Mouse (Mus musculus) spleen, adult 2 months (tissue): ENCODE results near the gene Espn. TPM values are rescaled to one million over a fixed set of nuclear protein-coding genes. Genes with fewer than 3 reads are reported as not detected.

ENCODE experiments used
- DNase-seq, 2 experiments: peaks; one replicate each; pipeline versions ENCODE4 v3.0.0 to v3.0.0-alpha.2; 2012 to 2021; ENCODE audit warnings: low spot score in 2 of 2, low read depth in 1 of 2
- H3K27ac ChIP-seq: fragments of 200-500 bp; 2 replicates; pipeline ENCODE4 v1.5.1; 2012; ENCODE audit warnings: low read length, inconsistent platforms; ENCODE audit not compliant: insufficient read depth
- H3K27me3 ChIP-seq: fragments of 200-500 bp; 2 replicates; pipeline ENCODE4 v1.6.1; 2012; ENCODE audit warnings: mild to moderate bottlenecking, moderate library complexity, low read length, inconsistent platforms; ENCODE audit not compliant: control insufficient read depth, insufficient read depth
- H3K36me3 ChIP-seq: fragments of 200-500 bp; 2 replicates; pipeline ENCODE4 v1.6.1; 2012; ENCODE audit warnings: mild to moderate bottlenecking, low read length, inconsistent platforms; ENCODE audit not compliant: control insufficient read depth, insufficient read depth
- H3K4me1 ChIP-seq: fragments of 200-500 bp; 2 replicates; pipeline ENCODE4 v1.6.1; 2011; ENCODE audit warnings: inconsistent platforms; ENCODE audit not compliant: control insufficient read depth, insufficient read depth, insufficient read length
- H3K4me3 ChIP-seq: fragments of 200-500 bp; 2 replicates; pipeline ENCODE4 v1.5.1; 2011; ENCODE audit warnings: mild to moderate bottlenecking, inconsistent platforms; ENCODE audit not compliant: insufficient read depth, insufficient read length; ENCODE audit errors: extremely low read depth
- CTCF ChIP-seq: fragments of 200-500 bp; IDR thresholded peaks from 2 replicates; pipeline ENCODE4 v1.5.1; 2011; ENCODE audit warnings: mild to moderate bottlenecking, inconsistent platforms; ENCODE audit not compliant: insufficient read depth, insufficient read length, insufficient replicate concordance; ENCODE audit errors: extremely low read depth
- POLR2A ChIP-seq: fragments of 200-500 bp; IDR thresholded peaks from 2 replicates; pipeline ENCODE4 v1.6.1; 2011; ENCODE audit warnings: low read depth, low read length, inconsistent platforms
- WGBS: fragments of 180-500 bp; shearing (Covaris S2); methylation state at CpG from one replicate; pipeline ENCODE4 v1.1.7; 2018; 5-methylcytosine and 5-hydroxymethylcytosine counted together
- polyA plus RNA-seq: library from polyadenylated mRNA; depleted of rRNA; stranded (reverse); fragments of >200 nt; gene quantifications from 2 replicates; pipeline ENCODE4 v1.2.3, GENCODE M21; 2012; rRNA removed

Gene Espn
- polyA plus RNA-seq, 1 experiment: 2.1 TPM

DNA sequence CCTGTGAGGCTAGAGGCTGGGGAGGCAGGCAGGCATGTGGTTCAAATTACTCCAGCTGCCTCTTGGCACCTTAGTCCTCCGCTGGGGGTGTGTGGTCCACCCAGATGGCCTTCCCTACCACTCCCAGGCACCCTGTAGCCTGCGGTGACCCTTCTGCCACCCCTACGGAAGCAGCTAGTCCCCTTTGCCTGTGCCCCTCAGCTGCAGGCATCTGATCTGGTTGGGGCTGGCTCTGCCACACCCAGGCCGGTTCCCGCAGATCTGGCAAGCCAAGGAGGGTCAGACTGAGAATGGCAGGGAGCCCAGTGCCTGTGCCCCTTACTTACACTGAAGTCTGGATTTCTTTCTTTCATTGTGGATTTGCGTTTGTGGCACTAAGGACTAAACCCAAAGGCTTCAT lies 78.5 kb downstream of the Espn start:
- no peak for TF ChIP-seq CTCF
- TF ChIP-seq POLR2A: no peak
- WGBS: 82% methylated on average over 6 of the region's 6 CpGs
- H3K27ac ChIP-seq: no peak overlapping the region
- no peaks in the 10 kb centered on the region for H3K4me1 ChIP-seq
- no peak overlapping the region for H3K4me3 ChIP-seq
- no peak for DNase-seq
- 0 out of 2 replicates have a peak, but pooled peaks cover 1% of the 10 kb centered on the region for H3K27me3 ChIP-seq
- no peaks in the 10 kb centered on the region for H3K36me3 ChIP-seq

DNA sequence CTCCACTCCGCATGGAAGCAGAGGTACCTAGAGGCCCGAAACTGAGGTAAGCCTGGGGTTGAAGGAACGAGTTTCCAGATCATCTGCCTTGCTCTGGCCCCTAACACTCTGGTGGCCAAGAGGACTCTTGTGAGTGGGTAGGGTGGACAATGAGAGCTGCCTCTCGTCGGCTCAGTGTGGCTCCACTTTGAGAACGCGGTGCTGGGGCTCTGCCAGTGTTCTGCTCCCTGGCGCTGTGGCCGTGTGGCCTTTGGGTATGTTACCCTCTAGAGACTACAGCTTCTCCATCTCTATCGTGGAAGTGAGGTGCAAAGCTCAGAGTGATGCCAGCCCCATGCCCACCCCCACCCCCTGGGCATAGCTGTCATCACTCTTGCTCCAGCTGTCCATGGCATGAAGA lies 79.5 kb downstream of the Espn start:
- DNase-seq: no peak
- H3K36me3 ChIP-seq: no peaks in the 10 kb centered on the region
- no peaks in the 10 kb centered on the region for H3K4me1 ChIP-seq
- 0 out of 2 replicates have a peak, but pooled peaks cover 1% of the 10 kb centered on the region for H3K27me3 ChIP-seq
- H3K27ac ChIP-seq: no peak overlapping the region
- no peak overlapping the region for H3K4me3 ChIP-seq
- 26% methylated on average over 10 of the region's 10 CpGs for WGBS
- no peak for TF ChIP-seq POLR2A
- no peak for TF ChIP-seq CTCF

DNA sequence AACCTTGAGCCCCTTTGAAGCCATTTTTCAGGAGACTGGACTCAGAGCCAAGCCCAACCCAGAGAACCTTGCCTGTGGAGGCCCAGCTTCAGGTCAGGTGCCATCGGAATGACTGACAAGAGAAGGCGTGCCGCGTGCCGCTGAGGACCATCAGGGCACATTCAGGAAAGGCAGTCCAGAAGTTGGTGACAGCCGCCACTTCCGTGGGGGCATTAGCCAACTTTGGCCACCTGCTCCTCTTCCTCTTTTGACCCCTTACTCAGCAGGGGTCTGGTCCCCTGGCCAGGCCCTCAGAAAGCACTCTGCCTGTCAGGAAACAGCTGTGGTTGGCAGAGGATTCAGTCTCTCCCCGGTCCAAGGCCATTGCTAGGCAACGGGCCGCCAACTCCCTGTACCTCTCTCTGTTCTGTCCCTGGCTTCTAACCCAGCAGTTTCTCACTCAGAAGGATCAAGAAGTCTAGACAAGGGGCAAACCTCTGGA lies 80.0 kb downstream of the Espn start, which contains the start of gene Plekhg5:
TSS of gene Plekhg5 (plus strand) at position 378 of the 481 bp plus-strand sequence.
- Histone ChIP-seq H3K4me1 (no peaks in the 10 kb centered on the region), H3K4me3 (no peak within 1 kb of the TSS), H3K27ac (no peak within 1 kb of the TSS), H3K36me3 (no peaks in the 10 kb centered on the region), H3K27me3 (0 out of 2 replicates have a peak, but pooled peaks cover 1% of the 10 kb centered on the region)
- TF ChIP-seq POLR2A (no peak), CTCF (no peak)
- 7% methylated on average over 10 of the region's 10 CpGs for WGBS
- DNase-seq: no peak

DNA sequence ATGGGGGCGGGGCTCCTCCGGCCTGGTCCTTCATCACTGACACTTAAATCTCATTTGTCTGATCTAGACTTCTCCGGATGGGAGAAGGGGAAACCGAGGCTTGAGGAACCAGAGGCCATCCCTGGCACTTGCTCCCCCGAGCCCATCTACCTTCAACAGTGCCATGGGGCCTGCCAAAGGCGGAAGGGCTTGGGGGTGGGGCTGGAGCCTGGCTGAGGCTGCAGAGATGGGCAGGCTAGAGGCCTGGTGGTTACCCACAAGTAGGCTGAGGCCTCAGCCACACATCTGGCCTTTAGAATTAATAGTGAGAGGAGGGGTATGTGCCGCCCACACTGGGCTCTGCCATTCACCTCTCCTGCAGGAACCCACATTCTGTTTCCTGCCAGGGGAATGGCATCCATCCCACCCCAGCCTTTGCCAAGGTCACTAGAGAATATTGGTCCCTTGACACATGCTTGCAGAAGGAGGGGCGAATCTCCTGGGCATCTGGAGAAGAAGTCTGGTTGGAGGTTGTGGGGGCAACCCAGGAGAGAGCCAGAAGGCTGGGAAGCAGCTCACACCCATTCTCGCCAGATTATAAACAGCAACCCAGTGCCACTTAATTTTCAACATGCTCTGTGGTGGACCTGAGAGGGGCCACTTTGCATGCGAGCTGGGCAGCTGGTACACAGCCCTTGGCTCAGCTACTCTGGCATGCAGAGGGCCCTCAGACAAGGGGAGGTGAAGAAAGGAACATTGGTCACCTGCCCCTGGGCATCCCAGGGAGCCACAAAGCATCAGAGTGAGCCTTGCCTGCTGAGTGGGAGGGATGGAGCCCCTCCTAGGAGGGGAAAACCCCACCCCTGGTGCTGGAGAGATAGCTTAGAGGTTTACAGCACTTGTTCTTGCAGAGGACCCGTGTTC lies 81.4 kb downstream of the Espn start:
- Histone ChIP-seq H3K36me3 (no peaks in the 10 kb centered on the region), H3K4me1 (no peaks in the 10 kb centered on the region), H3K4me3 (no peak overlapping the region), H3K27ac (no peak overlapping the region), H3K27me3 (0 out of 2 replicates have a peak, but pooled peaks cover 1% of the 10 kb centered on the region)
- no peak for TF ChIP-seq CTCF
- no peak for TF ChIP-seq POLR2A
- no peak for DNase-seq
- 49% methylated on average over 11 of the region's 11 CpGs for WGBS

Other genes with a start within 250 kb of the Espn start
- 31.6 and 40.9 TPM in 2 replicates for gene Dnajc11, start 218.7 kb downstream of the Espn start, polyA plus RNA-seq
- 46.2 and 53.0 TPM in 2 replicates for gene Thap3, start 163.4 kb downstream of the Espn start, polyA plus RNA-seq
- 3.8 and 4.2 TPM in 2 replicates for gene Phf13, start 156.1 kb downstream of the Espn start, polyA plus RNA-seq
- gene Klhl21, start 143.6 kb downstream of the Espn start, polyA plus RNA-seq: 20.1 and 28.4 TPM in 2 replicates
- gene Zbtb48, start 124.7 kb downstream of the Espn start, polyA plus RNA-seq: 18.9 and 21.3 TPM in 2 replicates
- gene Tas1r1, start 113.8 kb downstream of the Espn start, polyA plus RNA-seq: 0.14 and 0.15 TPM in 2 replicates
- 22.8 and 28.1 TPM in 2 replicates for gene Nol9, start 113.0 kb downstream of the Espn start, polyA plus RNA-seq
- 9.5 and 13.1 TPM in 2 replicates for gene Plekhg5, start 79.9 kb downstream of the Espn start, polyA plus RNA-seq
- gene Tnfrsf25, start 36.4 kb downstream of the Espn start, polyA plus RNA-seq: 17.0 and 27.0 TPM in 2 replicates
- gene Hes2, start 6.5 kb upstream of the Espn start, polyA plus RNA-seq: not detected in 2 replicates
- gene Acot7, start 25.8 kb upstream of the Espn start, polyA plus RNA-seq: 15.4 and 17.9 TPM in 2 replicates
- gene Gpr153, start 121.9 kb upstream of the Espn start, polyA plus RNA-seq: 10.5 and 15.7 TPM in 2 replicates
- gene Hes3, start 139.3 kb upstream of the Espn start, polyA plus RNA-seq: 0.11 TPM in 1 of 2 replicates, not detected in the other
- gene Icmt, start 144.9 kb upstream of the Espn start, polyA plus RNA-seq: 16.2 and 19.3 TPM in 2 replicates
- 0.08 TPM in 1 of 2 replicates, not detected in the other for gene Rnf207, start 166.6 kb upstream of the Espn start, polyA plus RNA-seq
- gene Rpl22, start 173.4 kb upstream of the Espn start, polyA plus RNA-seq: 24.6 and 29.3 TPM in 2 replicates
- gene Chd5, start 186.3 kb upstream of the Espn start, polyA plus RNA-seq: 0.06 and 0.11 TPM in 2 replicates